Mouse (Mus musculus): Measurements from ENCODE around the gene Snx18.

GRCm38 (mm10) chr13:113656639-113657038, 38.3 kb upstream of the Snx18 start:
- TF ChIP-seq GATA1 (IDR thresholded peaks at IDR 0.05; ENCODE audit: low read length) = no peak
- no peak for TF ChIP-seq TAL1 (IDR thresholded peaks at IDR 0.05; ENCODE audit: low read length)

All from erythroblast, embryonic 14.5 days (primary cell).